In the genomic region with DNA sequence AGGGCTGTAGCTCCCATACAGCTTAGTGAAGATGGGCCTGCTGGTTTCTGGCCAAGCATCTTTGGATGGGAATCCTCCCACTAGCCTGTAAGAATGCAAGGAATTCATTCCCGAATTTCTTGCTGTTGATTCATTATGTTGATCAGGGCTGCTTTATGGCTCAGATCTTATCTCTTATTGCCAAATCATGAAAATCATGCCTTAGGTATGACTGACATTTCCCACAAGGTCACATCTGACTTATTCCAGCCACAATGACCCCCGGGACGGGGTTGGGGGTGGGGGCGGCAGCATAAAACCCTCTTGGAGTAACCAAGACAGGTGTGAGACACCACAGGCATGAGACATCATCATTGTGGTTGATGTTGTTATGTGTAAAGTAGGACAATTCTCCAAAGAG, we compare ENCODE assay signal across 16 mouse cellular contexts.
"Had no signal": no experiment of that assay in that cellular context is flagged by ENCODE, and none has a peak within 500 bp of the region (broad histone marks: within the 10 kb centered on the region; RNA-seq: fewer than 3 reads in every experiment).

No protein-coding gene starts in this region.

- DNase-seq: kidney, postnatal 25 days; liver; liver, embryonic 13.5 days; liver, postnatal 0 days; lung, postnatal 14 days; right cerebral cortex, adult 18-20 months; right cerebral cortex, postnatal 25 days; thymus, postnatal 36 days had no signal

- H3K4me3 ChIP-seq: kidney, embryonic 15.5 days; limb, embryonic 12.5 days; liver, embryonic 13.5 days; lung, embryonic 15.5 days; megakaryocyte, embryonic 14.5 days; midbrain, embryonic 15.5 days; neural tube, embryonic 13.5 days had no signal

- H3K4me1 ChIP-seq: limb, embryonic 12.5 days had no signal

- H3K9ac ChIP-seq: kidney, embryonic 15.5 days; limb, embryonic 12.5 days; liver, embryonic 13.5 days; liver, postnatal 0 days; lung, embryonic 15.5 days; midbrain, embryonic 15.5 days; neural tube, embryonic 13.5 days had no signal

- H3K27me3 ChIP-seq: kidney, embryonic 15.5 days; limb, embryonic 12.5 days; liver, embryonic 13.5 days; lung, embryonic 15.5 days; megakaryocyte, embryonic 14.5 days; midbrain, embryonic 15.5 days; neural tube, embryonic 13.5 days had no signal

- H3K4me2 ChIP-seq: kidney, embryonic 15.5 days; limb, embryonic 12.5 days; liver, embryonic 13.5 days; lung, embryonic 15.5 days; midbrain, embryonic 11.5 days; midbrain, embryonic 15.5 days; neural tube, embryonic 13.5 days had no signal

- H3K27ac ChIP-seq: kidney, embryonic 15.5 days; limb, embryonic 12.5 days; liver, embryonic 13.5 days; lung, embryonic 15.5 days; macrophage; midbrain, embryonic 15.5 days; neural tube, embryonic 13.5 days had no signal

- H3K9me3 ChIP-seq: kidney, embryonic 15.5 days; limb, embryonic 12.5 days; liver, embryonic 13.5 days; lung, embryonic 15.5 days; megakaryocyte, embryonic 14.5 days; midbrain, embryonic 15.5 days; neural tube, embryonic 13.5 days had no signal

- H3K36me3 ChIP-seq: kidney, embryonic 15.5 days; limb, embryonic 12.5 days; liver, embryonic 13.5 days; lung, embryonic 15.5 days; midbrain, embryonic 15.5 days; neural tube, embryonic 13.5 days had no signal
